26 mouse cellular contexts compared by ENCODE assay signal in genomic region chr12:17263881-17264280, GRCm38 (mm10). TPM values are rescaled to one million over a fixed set of nuclear protein-coding genes. Genes with fewer than 3 reads are reported as not detected.
DNase-seq lines count a peak whose midpoint lies in the region; ATAC-seq and TF ChIP-seq lines count a peak whose summit lies in the region.
"Had no signal": no experiment of that assay in that cellular context is flagged by ENCODE, and none has a peak within 500 bp of the region (broad histone marks: within the 10 kb centered on the region; RNA-seq: fewer than 3 reads in every experiment).

No protein-coding gene starts in this region.

- H3K27ac ChIP-seq in gastrocnemius, adult 2 months, result peak overlapping the region; percentile 48
- H3K27ac ChIP-seq: embryonic facial prominence, embryonic 10.5 days; embryonic facial prominence, embryonic 13.5 days; forebrain, embryonic 12.5 days; forebrain, embryonic 15.5 days; heart, embryonic 13.5 days; hindbrain, embryonic 12.5 days; hindbrain, embryonic 15.5 days had no signal

- no peak overlapping the region for H3K4me3 ChIP-seq in gastrocnemius, adult 2 months
- H3K4me3 ChIP-seq: embryonic facial prominence, embryonic 10.5 days; embryonic facial prominence, embryonic 13.5 days; erythroblast, embryonic 14.5 days; forebrain, embryonic 12.5 days; forebrain, embryonic 15.5 days; heart, embryonic 13.5 days; hindbrain, embryonic 12.5 days; hindbrain, embryonic 15.5 days had no signal

- peak; percentile 28; the same call in 1 of the 2 replicates for ATAC-seq in granulocyte monocyte progenitor cell, adult 5-6 weeks (replicated peaks; ENCODE audit: poor library complexity, severe bottlenecking)
- ATAC-seq: forebrain, embryonic 15.5 days; Patski had no signal

- TF ChIP-seq CTCF in gastrocnemius, adult 2 months (IDR thresholded peaks at IDR 0.05), result no peak

- intact Hi-C loops in gastrocnemius, adult 2 months (cut with DNase I), result loop anchor here (5.0 kb wide), 1 partner anchor 457 kb away; no protein-coding TSS in a partner anchor
- intact Hi-C loops in heart, postnatal 25 days (cut with DNase I), result no loop called here

- DNase-seq in gastrocnemius, adult 2 months, result no peak
- no peak for DNase-seq in gastrocnemius, postnatal 4 days (ENCODE audit: low spot score in 2 of 2)
- DNase-seq in heart, adult 8-10 months (ENCODE audit: low spot score), result peak; percentile 48
- DNase-seq in heart, postnatal 25 days (ENCODE audit: low spot score), result no peak
- DNase-seq in layer of hippocampus, postnatal 36 days, result no peak
- DNase-seq: adrenal gland, adult 2 months; adrenal gland, postnatal 14 days; cerebellum, adult 11-12 months; cerebellum, adult 8-10 months; cerebellum, postnatal 10 days; cerebellum, postnatal 36 days; embryo, embryonic 11 days; gastrocnemius, postnatal 10 days; gastrocnemius, postnatal 36 days; kidney, adult 11 months; kidney, adult 8-10 months had no signal

RNA-seq across cellular contexts. Expression of gene Pdia6, which starts 2.5 kb away (rescaled TPM):
- 10 to 100 TPM; 40.1 to 49.5 TPM for total RNA-seq in gastrocnemius, adult 2 months (2021)
- total RNA-seq in gastrocnemius, postnatal 4 days (2021), result 100 to 1,000 TPM; 140 to 153 TPM
- 100 to 1,000 TPM in 1 of 4 experiments, 10 to 100 TPM in 3; 84.8 to 109 (median 93.8) TPM for total RNA-seq in heart, adult 8-10 months (2022)
- total RNA-seq in heart, postnatal 25 days (2021), result 100 to 1,000 TPM; 111 to 134 TPM
- 311 and 350 TPM in 2 replicates for total RNA-seq in granulocyte monocyte progenitor cell, adult 5-6 weeks (2014; fragmentation: Nextera tagmentation)
- total RNA-seq in granulocyte monocyte progenitor cell, adult 5-6 weeks (2017), result 596 and 685 TPM in 2 replicates
- total RNA-seq in layer of hippocampus, postnatal 36 days (2021), result 100 to 1,000 TPM; 170 to 200 TPM
